14 mouse cellular contexts compared by ENCODE assay signal in genomic region chr10:128938974-128939373, GRCm38 (mm10). TPM values are rescaled to one million over a fixed set of nuclear protein-coding genes. Genes with fewer than 3 reads are reported as not detected.
DNase-seq lines count a peak whose midpoint lies in the region; ATAC-seq lines count a peak whose summit lies in the region.
"Had no signal": no experiment of that assay in that cellular context is flagged by ENCODE, and none has a peak within 500 bp of the region (broad histone marks: within the 10 kb centered on the region; RNA-seq: fewer than 3 reads in every experiment).

No protein-coding gene starts in this region.

- peaks cover 29% of the 10 kb centered on the region for H3K27me3 ChIP-seq in kidney, embryonic 15.5 days

- H3K9ac ChIP-seq in kidney, embryonic 15.5 days, result no peak overlapping the region
- H3K9ac ChIP-seq: liver, embryonic 14.5 days had no signal

- H3K4me2 ChIP-seq in kidney, embryonic 15.5 days, result no peak overlapping the region

- H3K4me1 ChIP-seq in kidney, embryonic 15.5 days, result peaks cover 6% of the 10 kb centered on the region; the same call in 1 of the 2 replicates

- H3K36me3 ChIP-seq in kidney, embryonic 15.5 days, result no peaks in the 10 kb centered on the region

- WGBS in kidney, embryonic 15.5 days, result 45% methylated on average over 5 of the region's 5 CpGs

- H3K9me3 ChIP-seq in kidney, embryonic 15.5 days (replicated peaks), result no peaks in the 10 kb centered on the region

- ATAC-seq in kidney, embryonic 15.5 days (replicated peaks; ENCODE audit: low FRiP score), result no peak

- no peak overlapping the region for H3K27ac ChIP-seq in kidney, embryonic 15.5 days
- H3K27ac ChIP-seq: liver, embryonic 14.5 days had no signal

- H3K4me3 ChIP-seq in kidney, embryonic 15.5 days (replicated peaks), result no peak overlapping the region

- peak; percentile 55 for DNase-seq in cerebellum, adult 11-12 months
- no peak for DNase-seq in cerebellum, adult 11 months
- peak; percentile 63 for DNase-seq in kidney, adult 11 months
- DNase-seq in kidney, adult 8-10 months, result peak; percentile 41 to 56
- peak; percentile 24 for DNase-seq in lung, postnatal 36 days
- no peak for DNase-seq in thymus, postnatal 0 days (ENCODE audit: low spot score)
- no peak for DNase-seq in frontal cortex, postnatal 36 days (ENCODE audit: low spot score in 2 of 2)
- DNase-seq: B cell, adult 2 months; embryo, embryonic 11 days; layer of hippocampus, postnatal 36 days; thymus, postnatal 4 days had no signal

RNA-seq across cellular contexts. Expression of gene Itga7, which starts 5.4 kb away (rescaled TPM):
- polyA plus RNA-seq in kidney, embryonic 15.5 days (2015; fragmentation: Nextera tagmentation; extraction: Ambion mirVana), result 3.6 and 4.2 TPM in 2 replicates
- 2.4 and 2.5 TPM in 2 replicates for polyA plus RNA-seq in thymus, postnatal 0 days (2015; fragmentation: Nextera tagmentation; extraction: Ambion mirVana)

RNA-seq across cellular contexts. Expression of gene Bloc1s1, which starts 15.1 kb away (rescaled TPM):
- 220 and 231 TPM in 2 replicates for polyA plus RNA-seq in kidney, embryonic 15.5 days (2015; fragmentation: Nextera tagmentation; extraction: Ambion mirVana)
- 251 and 253 TPM in 2 replicates for polyA plus RNA-seq in thymus, postnatal 0 days (2015; fragmentation: Nextera tagmentation; extraction: Ambion mirVana)

RNA-seq across cellular contexts. Expression of gene Rdh5, which starts 16.3 kb away (rescaled TPM):
- 15.3 and 18.8 TPM in 2 replicates for polyA plus RNA-seq in kidney, embryonic 15.5 days (2015; fragmentation: Nextera tagmentation; extraction: Ambion mirVana)
- 6.3 and 7.1 TPM in 2 replicates for polyA plus RNA-seq in thymus, postnatal 0 days (2015; fragmentation: Nextera tagmentation; extraction: Ambion mirVana)

RNA-seq across cellular contexts. Expression of gene Mettl7b, which starts 21.8 kb away (rescaled TPM):
- polyA plus RNA-seq in kidney, embryonic 15.5 days (2015; fragmentation: Nextera tagmentation; extraction: Ambion mirVana), result 5.6 and 6.4 TPM in 2 replicates
- polyA plus RNA-seq in thymus, postnatal 0 days (2015; fragmentation: Nextera tagmentation; extraction: Ambion mirVana), result 3.4 and 5.5 TPM in 2 replicates
- polyA plus RNA-seq: liver, embryonic 14.5 days; spleen, adult 2 months had no signal

RNA-seq across cellular contexts. Expression of gene Cd63, which starts 38.2 kb away (rescaled TPM):
- 671 and 731 TPM in 2 replicates for polyA plus RNA-seq in kidney, embryonic 15.5 days (2015; fragmentation: Nextera tagmentation; extraction: Ambion mirVana)
- 172 and 183 TPM in 2 replicates for polyA plus RNA-seq in thymus, postnatal 0 days (2015; fragmentation: Nextera tagmentation; extraction: Ambion mirVana)

Comparison
In these comparisons a context has a peak if more than half of its experiments do, and no peak if none do; other contexts are left out.
1. DNase-seq: peak in cerebellum, adult 11-12 months (single experiment), kidney, adult 11 months (single experiment), kidney, adult 8-10 months (2 of 2) and lung, postnatal 36 days (single experiment); none in cerebellum, adult 11 months (single experiment), thymus, postnatal 0 days (single experiment) and frontal cortex, postnatal 36 days (0 of 2).